Mouse (Mus musculus) MEL (cell line): ENCODE measurements at regions not wholly inside any gene's neighbourhood (a gene's known extent, or its start where the extent isn't known, plus 50 kb on each side); places are given as distances from the start of the nearest gene placed in this dataset.

Source experiments
- DNase-seq: peaks from one replicate; pipeline ENCODE4 v3.0.0; 2011; ENCODE audit warnings: low read depth, low spot score
- H3K27ac ChIP-seq: 2 replicates; pipeline ENCODE4 v1.5.1; 2012; ENCODE audit warnings: low read depth, mild to moderate bottlenecking, control low read depth, low read length, moderate library complexity; ENCODE audit not compliant: control insufficient read depth
- H3K27me3 ChIP-seq, 2 experiments: fragments of 150-350 bp in 1 of 2; sonication (generic) in 1 of 2; 2 replicates each; pipeline ENCODE4 v1.6.1; 2012; ENCODE audit warnings: low read length in 2 of 2, mild to moderate bottlenecking in 2 of 2, improper control_type of control experiment in 1 of 2, moderate library complexity in 1 of 2; ENCODE audit not compliant: insufficient read depth in 2 of 2, control insufficient read depth in 1 of 2
- H3K36me3 ChIP-seq, 2 experiments: 2 replicates each; pipeline ENCODE4 v1.6.1; 2012 to 2014; ENCODE audit warnings: low read length in 2 of 2, improper control_type of control experiment in 1 of 2, inconsistent platforms in 1 of 2, mild to moderate bottlenecking in 1 of 2; ENCODE audit not compliant: insufficient read depth in 2 of 2, control insufficient read depth in 1 of 2
- H3K4me1 ChIP-seq, 2 experiments: fragments of 150-350 bp in 1 of 2; sonication (generic) in 1 of 2; 2 replicates each; pipeline ENCODE4 v1.6.1; 2012; ENCODE audit warnings: low read length in 2 of 2, improper control_type of control experiment in 1 of 2, mild to moderate bottlenecking in 1 of 2; ENCODE audit not compliant: insufficient read depth in 2 of 2, control insufficient read depth in 1 of 2
- H3K4me3 ChIP-seq, 2 experiments: fragments of 150-350 bp in 1 of 2; sonication (generic) in 1 of 2; 2 replicates each; pipeline ENCODE4 v1.5.1; 2012; ENCODE audit warnings: low read depth in 2 of 2, low read length in 2 of 2, mild to moderate bottlenecking in 2 of 2, moderate library complexity in 2 of 2, control low read depth in 1 of 2, improper control_type of control experiment in 1 of 2; ENCODE audit not compliant: control insufficient read depth in 1 of 2, insufficient read depth in 1 of 2
- H3K79me2 ChIP-seq: 2 replicates; pipeline ENCODE4 v1.6.1; 2012; ENCODE audit warnings: mild to moderate bottlenecking, low read length, moderate library complexity; ENCODE audit not compliant: control insufficient read depth, poor library complexity, insufficient read depth
- H3K9ac ChIP-seq: 2 replicates; pipeline ENCODE4 v1.6.1; 2012; ENCODE audit warnings: low read depth, mild to moderate bottlenecking, control low read depth, low read length, moderate library complexity; ENCODE audit not compliant: control insufficient read depth, poor library complexity, severe bottlenecking
- H3K9me3 ChIP-seq: fragments of 150-350 bp; sonication (generic); replicated peaks from 2 replicates; pipeline ENCODE4 v1.6.1; 2012; ENCODE audit warnings: mild to moderate bottlenecking, low read length, improper control_type of control experiment, moderate library complexity; ENCODE audit not compliant: insufficient read depth
- CTCF ChIP-seq, 3 experiments: IDR thresholded peaks in 2 of 3; conservative IDR thresholded peaks in 1 of 3; 2 replicates each; pipeline ENCODE4 v1.5.1; 2011 to 2012; ENCODE audit warnings: low read length in 3 of 3, low read depth in 2 of 3, mild to moderate bottlenecking in 2 of 3, improper control_type of control experiment in 1 of 3, inconsistent platforms in 1 of 3, mixed read lengths in 1 of 3, moderate library complexity in 1 of 3; ENCODE audit not compliant: control insufficient read depth in 1 of 3, insufficient read depth in 1 of 3, poor library complexity in 1 of 3, severe bottlenecking in 1 of 3
- E2F4 ChIP-seq: IDR thresholded peaks from 2 replicates; pipeline ENCODE4 v1.6.1; 2011; ENCODE audit warnings: low read depth, low read length, improper control_type of control experiment, borderline replicate concordance
- ELF1 ChIP-seq: IDR thresholded peaks from 2 replicates; pipeline ENCODE4 v1.6.1; 2014; ENCODE audit warnings: low read depth, mild to moderate bottlenecking, inconsistent platforms, low read length, improper control_type of control experiment, moderate library complexity
- EP300 ChIP-seq, 2 experiments: IDR thresholded peaks; 2 replicates each; pipeline ENCODE4 v1.6.1; 2011; ENCODE audit warnings: improper control_type of control experiment in 2 of 2, low read length in 2 of 2, low read depth in 1 of 2, mild to moderate bottlenecking in 1 of 2
- ETS1 ChIP-seq: IDR thresholded peaks from 2 replicates; pipeline ENCODE4 v1.6.1; 2012; ENCODE audit warnings: low read depth, mild to moderate bottlenecking, inconsistent platforms, low read length, improper control_type of control experiment, moderate library complexity
- GATA1 ChIP-seq: IDR thresholded peaks from 2 replicates; pipeline ENCODE4 v1.6.1; 2011; ENCODE audit warnings: low read depth, low read length, improper control_type of control experiment
- JUND ChIP-seq: IDR thresholded peaks from 2 replicates; pipeline ENCODE4 v1.6.1; 2011; ENCODE audit warnings: low read depth, mild to moderate bottlenecking, improper control_type of control experiment, low read length
- KAT2A ChIP-seq: conservative IDR thresholded peaks from 2 replicates; pipeline ENCODE4 v1.6.1; 2012; ENCODE audit warnings: low read depth, low read length, improper control_type of control experiment, inconsistent platforms
- MAX ChIP-seq: IDR thresholded peaks from 2 replicates; pipeline ENCODE4 v1.6.1; 2011; ENCODE audit warnings: low read length, improper control_type of control experiment
- MAZ ChIP-seq: IDR thresholded peaks from 2 replicates; pipeline ENCODE4 v1.6.1; 2012; ENCODE audit warnings: low read depth, mild to moderate bottlenecking, inconsistent platforms, low read length, improper control_type of control experiment
- MXI1 ChIP-seq: IDR thresholded peaks from 2 replicates; pipeline ENCODE4 v1.6.1; 2011; ENCODE audit warnings: mild to moderate bottlenecking, low read depth, low read length, improper control_type of control experiment
- MYB ChIP-seq: IDR thresholded peaks from 2 replicates; pipeline ENCODE4 v1.6.1; 2011; ENCODE audit warnings: mild to moderate bottlenecking, low read depth, low read length, improper control_type of control experiment
- MYC ChIP-seq: IDR thresholded peaks from 2 replicates; pipeline ENCODE4 v1.6.1; 2011; ENCODE audit warnings: low read depth, mild to moderate bottlenecking, low read length, improper control_type of control experiment, moderate library complexity
- POLR2A ChIP-seq, 2 experiments: IDR thresholded peaks; 2 replicates each; pipeline ENCODE4 v1.6.1; 2011 to 2012; ENCODE audit warnings: low read length in 2 of 2, mild to moderate bottlenecking in 2 of 2, control low read depth in 1 of 2, improper control_type of control experiment in 1 of 2, low read depth in 1 of 2, moderate library complexity in 1 of 2; ENCODE audit not compliant: control insufficient read depth in 1 of 2, insufficient read depth in 1 of 2, poor library complexity in 1 of 2
- POLR2AphosphoS2 ChIP-seq: IDR thresholded peaks from 2 replicates; pipeline ENCODE4 v1.6.1; 2011; ENCODE audit warnings: low read length, improper control_type of control experiment
- POLR2AphosphoS5 ChIP-seq: IDR thresholded peaks from 2 replicates; pipeline ENCODE4 v1.6.1; 2012; ENCODE audit warnings: low read depth, borderline replicate concordance, mild to moderate bottlenecking, inconsistent platforms, low read length, moderate library complexity, mixed read lengths
- RAD21 ChIP-seq: IDR thresholded peaks from 2 replicates; pipeline ENCODE4 v1.6.1; 2011; ENCODE audit warnings: mild to moderate bottlenecking, low read depth, low read length, improper control_type of control experiment
- RCOR1 ChIP-seq: IDR thresholded peaks from 2 replicates; pipeline ENCODE4 v1.6.1; 2012; ENCODE audit warnings: low read depth, mild to moderate bottlenecking, inconsistent platforms, low read length, improper control_type of control experiment
- SIN3A ChIP-seq: IDR thresholded peaks from 2 replicates; pipeline ENCODE4 v1.6.1; 2012; ENCODE audit warnings: low read length, improper control_type of control experiment, inconsistent platforms
- SMC3 ChIP-seq: IDR thresholded peaks from 2 replicates; pipeline ENCODE4 v1.6.1; 2011; ENCODE audit warnings: low read depth, low read length, improper control_type of control experiment
- TAL1 ChIP-seq: IDR thresholded peaks from 2 replicates; pipeline ENCODE4 v1.6.1; 2012; ENCODE audit warnings: mild to moderate bottlenecking, inconsistent platforms, low read length, moderate library complexity, mixed read lengths
- TBP ChIP-seq: IDR thresholded peaks from 2 replicates; pipeline ENCODE4 v1.8.0; 2011; ENCODE audit warnings: low read depth, low read length, improper control_type of control experiment
- TCF12 ChIP-seq: IDR thresholded peaks from 2 replicates; pipeline ENCODE4 v1.6.1; 2014; ENCODE audit warnings: low read depth, mild to moderate bottlenecking, inconsistent platforms, low read length, improper control_type of control experiment, moderate library complexity
- UBTF ChIP-seq: IDR thresholded peaks from 2 replicates; pipeline ENCODE4 v1.6.1; 2012; ENCODE audit warnings: low read depth, mild to moderate bottlenecking, inconsistent platforms, low read length, improper control_type of control experiment, moderate library complexity, borderline replicate concordance; ENCODE audit not compliant: insufficient read depth
- USF1 ChIP-seq: IDR thresholded peaks from 2 replicates; pipeline ENCODE4 v1.6.1; 2014; ENCODE audit warnings: low read depth, mild to moderate bottlenecking, inconsistent platforms, low read length, improper control_type of control experiment, moderate library complexity
- USF2 ChIP-seq, 2 experiments: IDR thresholded peaks; 2 replicates each; pipeline ENCODE4 v1.6.1; 2011 to 2012; ENCODE audit warnings: improper control_type of control experiment in 2 of 2, low read length in 2 of 2, borderline replicate concordance in 1 of 2, inconsistent platforms in 1 of 2, low read depth in 1 of 2, mild to moderate bottlenecking in 1 of 2; ENCODE audit not compliant: insufficient read depth in 1 of 2
- ZC3H11A ChIP-seq: IDR thresholded peaks from 2 replicates; pipeline ENCODE4 v1.6.1; 2012; ENCODE audit warnings: low read depth, mild to moderate bottlenecking, inconsistent platforms, low read length, improper control_type of control experiment
- ZKSCAN1 ChIP-seq: IDR thresholded peaks from 2 replicates; pipeline ENCODE4 v1.6.1; 2012; ENCODE audit warnings: low read depth, mild to moderate bottlenecking, inconsistent platforms, low read length, improper control_type of control experiment, moderate library complexity
- ZMIZ1 ChIP-seq: IDR thresholded peaks from 2 replicates; pipeline ENCODE4 v1.6.1; 2012; ENCODE audit warnings: low read depth, mild to moderate bottlenecking, inconsistent platforms, low read length, improper control_type of control experiment, moderate library complexity
- ZNF384 ChIP-seq: IDR thresholded peaks from 2 replicates; pipeline ENCODE4 v1.6.1; 2012; ENCODE audit warnings: low read depth, mild to moderate bottlenecking, inconsistent platforms, low read length, improper control_type of control experiment

GRCm38 (mm10) chr3:60773383-60773782, 229.2 kb upstream of the P2ry1 start:
- TF ChIP-seq POLR2AphosphoS5 (no peak), ZC3H11A (no peak), KAT2A (no peak), USF1 (no peak)
- no peak overlapping the region for H3K27ac ChIP-seq
- no peak for DNase-seq
- no peaks in the 10 kb centered on the region for H3K79me2 ChIP-seq
- H3K4me1 ChIP-seq: peaks cover 0 to 7% of the 10 kb centered on the region in 2 experiments; a peak in 1 of 4 replicates
- H3K9ac ChIP-seq: no peak overlapping the region
- no peaks in the 10 kb centered on the region for H3K27me3 ChIP-seq
- no peak overlapping the region for H3K4me3 ChIP-seq
- peaks cover 0 to 4% of the 10 kb centered on the region in 2 experiments; a peak in 2 of 4 replicates for H3K36me3 ChIP-seq
- H3K9me3 ChIP-seq: no peaks in the 10 kb centered on the region

- peak overlapping the region; percentile 4 for H3K9ac ChIP-seq
- no peaks in the 10 kb centered on the region for H3K27me3 ChIP-seq
- peak overlapping the region; percentile 8 to 15; a peak in 3 of 4 replicates for H3K4me3 ChIP-seq
- H3K9me3 ChIP-seq: no peaks in the 10 kb centered on the region
- H3K27ac ChIP-seq: peak overlapping the region; percentile 80
- H3K79me2 ChIP-seq: no peaks in the 10 kb centered on the region
- DNase-seq: peak; percentile 97
- peaks cover 0 to 40% of the 10 kb centered on the region in 2 experiments; a peak in 2 of 4 replicates for H3K36me3 ChIP-seq
- H3K4me1 ChIP-seq: peaks cover 25% of the 10 kb centered on the region in 2 experiments
- peak; percentile 71; the same call in 1 of the 2 replicates for TF ChIP-seq MYC
- no peak; the same call in 1 of the 2 replicates for TF ChIP-seq RAD21
- TF ChIP-seq TCF12: peak; percentile 98
- no peak for TF ChIP-seq MAZ
- TF ChIP-seq CTCF (IDR thresholded peaks at IDR 0.05 in 2 of 3, conservative IDR thresholded peaks at IDR 0.05 in 1 of 3; ENCODE audit: control insufficient read depth in 1 of 3, insufficient read depth in 1 of 3, low read depth in 2 of 3, low read length in 3 of 3, poor library complexity in 1 of 3, severe bottlenecking in 1 of 3): no peak
- peak; percentile 80 for TF ChIP-seq SIN3A
- no peak for TF ChIP-seq UBTF
- TF ChIP-seq E2F4: no peak
- no peak for TF ChIP-seq ZMIZ1
- TF ChIP-seq POLR2AphosphoS5: no peak
- TF ChIP-seq JUND: 0 out of 2 replicates have a peak, but pooled peaks have one; percentile 46
- TF ChIP-seq EP300 (IDR thresholded peaks at IDR 0.05; ENCODE audit: low read depth in 1 of 2, low read length in 2 of 2): peak; percentile 92 to 96
- TF ChIP-seq USF2 (IDR thresholded peaks at IDR 0.05; ENCODE audit: borderline replicate concordance in 1 of 2, insufficient read depth in 1 of 2, low read depth in 1 of 2, low read length in 2 of 2): no peak
- no peak; the same call in 1 of the 2 replicates for TF ChIP-seq KAT2A
- TF ChIP-seq MXI1: peak; percentile 22; the same call in 1 of the 2 replicates
- TF ChIP-seq MAX: peak; percentile 25
- peak; percentile 78 for TF ChIP-seq ZNF384
- no peak for TF ChIP-seq TBP
- no peak; the same call in 1 of the 2 replicates for TF ChIP-seq SMC3
- peak; percentile 98 for TF ChIP-seq TAL1
- no peak for TF ChIP-seq POLR2A (IDR thresholded peaks at IDR 0.05; ENCODE audit: control insufficient read depth in 1 of 2, insufficient read depth in 1 of 2, low read depth in 1 of 2, low read length in 2 of 2, poor library complexity in 1 of 2)
- peak; percentile 95 for TF ChIP-seq ETS1
- TF ChIP-seq POLR2AphosphoS2: no peak
- TF ChIP-seq ZC3H11A: no peak; the same call in 1 of the 2 replicates
- no peak for TF ChIP-seq ZKSCAN1
- peak; percentile 69 for TF ChIP-seq ELF1
- peak; percentile 39; the same call in 1 of the 2 replicates for TF ChIP-seq MYB
- peak; percentile 97 for TF ChIP-seq GATA1
- TF ChIP-seq RCOR1: peak; percentile 83
Measured at GRCm38 (mm10) chr3:60785137-60785875, 217.3 kb upstream of the P2ry1 start.
